Mouse (Mus musculus): Measurements from ENCODE around the gene Clec3b. TPM values are rescaled to one million over a fixed set of nuclear protein-coding genes. Genes with fewer than 3 reads are reported as not detected.

Clec3b gene
- total RNA-seq (2014; rRNA removed) = 3.8 and 5.8 TPM in 2 replicates
- polyA plus RNA-seq (2015; fragmentation: Nextera tagmentation; extraction: Ambion mirVana) = 5.6 and 6.9 TPM in 2 replicates

GRCm38 (mm10) chr9:123150241-123151020 is at the start of gene Clec3b:
Gene Clec3b, plus strand, starts transcription at chr9:123150946.
- H3K4me1 ChIP-seq (ENCODE audit: insufficient read depth, low read length) = no peaks in the 10 kb centered on the region
- WGBS = 65% methylated on average over 5 of the region's 5 CpGs
- H3K9me3 ChIP-seq (ENCODE audit: low read length) = no peaks in the 10 kb centered on the region
- H3K27ac ChIP-seq = peak within 1 kb of the TSS; percentile 37
- ATAC-seq = no peak
- peak; percentile 60 for DNase-seq (ENCODE audit: low spot score)
- TF ChIP-seq CTCF (IDR thresholded peaks at IDR 0.05; ENCODE audit: low read depth) = no peak
- H3K4me2 ChIP-seq (ENCODE audit: low read depth, low read length) = no peak within 1 kb of the TSS
- no peaks in the 10 kb centered on the region for H3K36me3 ChIP-seq (ENCODE audit: insufficient read depth, low read length)
- H3K27me3 ChIP-seq (ENCODE audit: insufficient read depth, low read length) = no peaks in the 10 kb centered on the region
- H3K4me3 ChIP-seq (ENCODE audit: low read length) = no peak within 1 kb of the TSS
- H3K9ac ChIP-seq (replicated peaks; ENCODE audit: low read length) = no peak within 1 kb of the TSS

- no peak overlapping the region for H3K27ac ChIP-seq
- H3K36me3 ChIP-seq (ENCODE audit: insufficient read depth, low read length) = peaks cover 16% of the 10 kb centered on the region
- H3K9me3 ChIP-seq (ENCODE audit: low read length) = no peaks in the 10 kb centered on the region
- TF ChIP-seq CTCF (IDR thresholded peaks at IDR 0.05; ENCODE audit: low read depth) = no peak
- H3K9ac ChIP-seq (replicated peaks; ENCODE audit: low read length) = no peak overlapping the region
- no peak overlapping the region for H3K4me2 ChIP-seq (ENCODE audit: low read depth, low read length)
- H3K4me1 ChIP-seq (ENCODE audit: insufficient read depth, low read length) = no peaks in the 10 kb centered on the region; the same call in 1 of the 2 replicates
- H3K4me3 ChIP-seq (ENCODE audit: low read length) = no peak overlapping the region
- no peaks in the 10 kb centered on the region for H3K27me3 ChIP-seq (ENCODE audit: insufficient read depth, low read length)
- DNase-seq (ENCODE audit: low spot score) = no peak
- no peak for ATAC-seq
These were observed 47.3 kb upstream of the Clec3b start for GRCm38 (mm10) chr9:123103425-123103824.

- Histone ChIP-seq H3K27ac (no peak overlapping the region), H3K9me3 (ENCODE audit: low read length) (no peaks in the 10 kb centered on the region), H3K4me3 (ENCODE audit: low read length) (no peak overlapping the region), H3K27me3 (ENCODE audit: insufficient read depth, low read length) (no peaks in the 10 kb centered on the region), H3K9ac (replicated peaks; ENCODE audit: low read length) (no peak overlapping the region), H3K4me1 (ENCODE audit: insufficient read depth, low read length) (no peaks in the 10 kb centered on the region; the same call in 1 of the 2 replicates), H3K36me3 (ENCODE audit: insufficient read depth, low read length) (peaks cover 15% of the 10 kb centered on the region), H3K4me2 (ENCODE audit: low read depth, low read length) (no peak overlapping the region)
- DNase-seq (ENCODE audit: low spot score) (no peak), ATAC-seq (no peak)
- TF ChIP-seq CTCF (IDR thresholded peaks at IDR 0.05; ENCODE audit: low read depth) = no peak
These were observed 46.4 kb upstream of the Clec3b start for GRCm38 (mm10) chr9:123104362-123104761.

- H3K9me3 ChIP-seq (ENCODE audit: low read length) = no peaks in the 10 kb centered on the region
- ATAC-seq (no peak), DNase-seq (ENCODE audit: low spot score) (no peak)
- 94% methylated on average over 4 of the region's 4 CpGs for WGBS
- H3K9ac ChIP-seq (replicated peaks; ENCODE audit: low read length) = no peak overlapping the region
- H3K36me3 ChIP-seq (ENCODE audit: insufficient read depth, low read length) = peaks cover 5% of the 10 kb centered on the region; the same call in 1 of the 2 replicates
- no peak for TF ChIP-seq CTCF (IDR thresholded peaks at IDR 0.05; ENCODE audit: low read depth)
- H3K4me2 ChIP-seq (ENCODE audit: low read depth, low read length) = no peak overlapping the region
- no peak overlapping the region for H3K27ac ChIP-seq
- H3K4me3 ChIP-seq (ENCODE audit: low read length) = no peak overlapping the region
- H3K27me3 ChIP-seq (ENCODE audit: insufficient read depth, low read length) = no peaks in the 10 kb centered on the region
- peaks cover 8% of the 10 kb centered on the region for H3K4me1 ChIP-seq (ENCODE audit: insufficient read depth, low read length)
These were observed 43.6 kb upstream of the Clec3b start for GRCm38 (mm10) chr9:123107186-123107585.

- no peaks in the 10 kb centered on the region for H3K9me3 ChIP-seq (ENCODE audit: low read length)
- DNase-seq (ENCODE audit: low spot score) = no peak
- no peaks in the 10 kb centered on the region for H3K27me3 ChIP-seq (ENCODE audit: insufficient read depth, low read length)
- H3K9ac ChIP-seq (replicated peaks; ENCODE audit: low read length) = no peak overlapping the region
- H3K4me1 ChIP-seq (ENCODE audit: insufficient read depth, low read length) = peaks cover 14% of the 10 kb centered on the region
- TF ChIP-seq CTCF (IDR thresholded peaks at IDR 0.05; ENCODE audit: low read depth) = no peak
- 85% methylated on average over 7 of the region's 7 CpGs for WGBS
- ATAC-seq = no peak
- no peak overlapping the region for H3K27ac ChIP-seq
- no peak overlapping the region for H3K4me2 ChIP-seq (ENCODE audit: low read depth, low read length)
- peaks cover 4% of the 10 kb centered on the region; the same call in 1 of the 2 replicates for H3K36me3 ChIP-seq (ENCODE audit: insufficient read depth, low read length)
- no peak overlapping the region for H3K4me3 ChIP-seq (ENCODE audit: low read length)
These were observed 41.6 kb upstream of the Clec3b start for GRCm38 (mm10) chr9:123109188-123109587.

GRCm38 (mm10) chr9:123111751-123112221 is 39.0 kb upstream of the Clec3b start:
- H3K4me1 ChIP-seq (ENCODE audit: insufficient read depth, low read length) = peaks cover 15% of the 10 kb centered on the region
- TF ChIP-seq CTCF (IDR thresholded peaks at IDR 0.05; ENCODE audit: low read depth) = no peak
- H3K4me2 ChIP-seq (ENCODE audit: low read depth, low read length) = peak overlapping the region; percentile 84
- DNase-seq (ENCODE audit: low spot score) (peak; percentile 4), ATAC-seq (no peak)
- H3K9ac ChIP-seq (replicated peaks; ENCODE audit: low read length) = peak overlapping the region; percentile 85; the same call in 1 of the 2 replicates
- H3K27me3 ChIP-seq (ENCODE audit: insufficient read depth, low read length) = no peaks in the 10 kb centered on the region
- peak overlapping the region; percentile 77 for H3K4me3 ChIP-seq (ENCODE audit: low read length)
- H3K9me3 ChIP-seq (ENCODE audit: low read length) = no peaks in the 10 kb centered on the region
- WGBS = 66% methylated on average over 8 of the region's 8 CpGs
- no peak overlapping the region for H3K27ac ChIP-seq
- H3K36me3 ChIP-seq (ENCODE audit: insufficient read depth, low read length) = no peaks in the 10 kb centered on the region

Measured in hindbrain, postnatal 0 days (tissue).